In genomic region chr2:28978461-28978860, GRCm38 (mm10) we compare ENCODE assay signal across 23 mouse cellular contexts.
A peak's percentile ranks its signal among the peaks of the same experiment; 100 is the strongest.
DNase-seq lines count a peak whose midpoint lies in the region; ATAC-seq and TF ChIP-seq lines count a peak whose summit lies in the region.
"Had no signal": no experiment of that assay in that cellular context is flagged by ENCODE, and none has a peak within 500 bp of the region (broad histone marks: within the 10 kb centered on the region; RNA-seq: fewer than 3 reads in every experiment).

No protein-coding gene starts in this region.

- no peak overlapping the region for H3K27ac ChIP-seq in embryonic facial prominence, embryonic 13.5 days
- no peak overlapping the region for H3K27ac ChIP-seq in embryonic facial prominence, embryonic 10.5 days (replicated peaks)
- H3K27ac ChIP-seq in hindbrain, embryonic 13.5 days = no peak overlapping the region
- H3K27ac ChIP-seq in hindbrain, embryonic 14.5 days = no peak overlapping the region
- H3K27ac ChIP-seq in midbrain, embryonic 16.5 days (ENCODE audit: low read length) = no peak overlapping the region
- no peak overlapping the region for H3K27ac ChIP-seq in midbrain, embryonic 10.5 days (replicated peaks)
- H3K27ac ChIP-seq: forebrain, embryonic 15.5 days; heart, adult 2 months; heart, embryonic 10.5 days; heart, embryonic 13.5 days; intestine, embryonic 15.5 days had no signal

- no peak overlapping the region for H3K4me2 ChIP-seq in embryonic facial prominence, embryonic 13.5 days
- H3K4me2 ChIP-seq in hindbrain, embryonic 13.5 days = no peak overlapping the region
- no peak overlapping the region for H3K4me2 ChIP-seq in hindbrain, embryonic 14.5 days (replicated peaks)
- H3K4me2 ChIP-seq in midbrain, embryonic 16.5 days (ENCODE audit: low read length) = no peak overlapping the region
- H3K4me2 ChIP-seq: forebrain, embryonic 15.5 days; heart, embryonic 13.5 days; intestine, embryonic 15.5 days had no signal

- peaks cover 21% of the 10 kb centered on the region for H3K4me1 ChIP-seq in embryonic facial prominence, embryonic 13.5 days
- H3K4me1 ChIP-seq in embryonic facial prominence, embryonic 10.5 days = peaks cover 43% of the 10 kb centered on the region
- H3K4me1 ChIP-seq in hindbrain, embryonic 13.5 days (replicated peaks) = peaks cover 52% of the 10 kb centered on the region
- no peaks in the 10 kb centered on the region; the same call in none of the 2 replicates for H3K4me1 ChIP-seq in hindbrain, embryonic 14.5 days (replicated peaks; ENCODE audit: control insufficient read depth, insufficient read depth, low read length)
- H3K4me1 ChIP-seq in midbrain, embryonic 16.5 days (ENCODE audit: control insufficient read depth, insufficient read depth, low read length) = peaks cover 4% of the 10 kb centered on the region
- peaks cover 33% of the 10 kb centered on the region for H3K4me1 ChIP-seq in midbrain, embryonic 10.5 days

- TF ChIP-seq CTCF in brain, embryonic 14.5 days (IDR thresholded peaks at IDR 0.05; ENCODE audit: borderline replicate concordance, extremely low read depth, insufficient read depth, insufficient read length) = no peak

- ATAC-seq in embryonic facial prominence, embryonic 13.5 days (ENCODE audit: insufficient number of reproducible peaks, insufficient read depth, low FRiP score, low TSS enrichment, low read depth) = no peak
- ATAC-seq in hindbrain, embryonic 13.5 days (ENCODE audit: low FRiP score) = no peak
- ATAC-seq in hindbrain, embryonic 14.5 days (ENCODE audit: low FRiP score) = no peak
- ATAC-seq in midbrain, embryonic 16.5 days = no peak; the same call in 1 of the 2 replicates
- ATAC-seq: forebrain, embryonic 15.5 days; hindbrain, embryonic 16.5 days; intestine, embryonic 15.5 days had no signal

- H3K4me3 ChIP-seq in embryonic facial prominence, embryonic 13.5 days = no peak overlapping the region
- H3K4me3 ChIP-seq in embryonic facial prominence, embryonic 10.5 days = no peak overlapping the region
- no peak overlapping the region for H3K4me3 ChIP-seq in hindbrain, embryonic 13.5 days
- no peak overlapping the region for H3K4me3 ChIP-seq in hindbrain, embryonic 14.5 days (replicated peaks; ENCODE audit: low read length)
- no peak overlapping the region for H3K4me3 ChIP-seq in midbrain, embryonic 16.5 days (ENCODE audit: low read depth, low read length)
- H3K4me3 ChIP-seq in midbrain, embryonic 10.5 days = no peak overlapping the region
- H3K4me3 ChIP-seq: forebrain, embryonic 15.5 days; heart, adult 2 months; heart, embryonic 10.5 days; heart, embryonic 13.5 days; intestine, embryonic 15.5 days had no signal

- WGBS in embryonic facial prominence, embryonic 13.5 days = 43% methylated on average over 4 of the region's 4 CpGs
- 72% methylated on average over 4 of the region's 4 CpGs for WGBS in embryonic facial prominence, embryonic 10.5 days
- WGBS in hindbrain, embryonic 13.5 days = 63% methylated on average over 4 of the region's 4 CpGs
- WGBS in hindbrain, embryonic 14.5 days = 65% methylated on average over 4 of the region's 4 CpGs
- WGBS in midbrain, embryonic 16.5 days = 65% methylated on average over 4 of the region's 4 CpGs
- WGBS in midbrain, embryonic 10.5 days = 84% methylated on average over 4 of the region's 4 CpGs

- peaks cover 48% of the 10 kb centered on the region for H3K27me3 ChIP-seq in embryonic facial prominence, embryonic 13.5 days
- peaks cover 86% of the 10 kb centered on the region for H3K27me3 ChIP-seq in embryonic facial prominence, embryonic 10.5 days (replicated peaks; ENCODE audit: low read depth, poor library complexity, severe bottlenecking)
- H3K27me3 ChIP-seq in hindbrain, embryonic 13.5 days = peaks cover 77% of the 10 kb centered on the region
- H3K27me3 ChIP-seq in hindbrain, embryonic 14.5 days (ENCODE audit: control insufficient read depth, insufficient read depth, low read length) = peaks cover 24% of the 10 kb centered on the region
- peaks cover 11% of the 10 kb centered on the region for H3K27me3 ChIP-seq in midbrain, embryonic 16.5 days (ENCODE audit: control insufficient read depth, insufficient read depth, low read depth, low read length)
- peaks cover 66% of the 10 kb centered on the region for H3K27me3 ChIP-seq in midbrain, embryonic 10.5 days (ENCODE audit: low read depth, poor library complexity, severe bottlenecking)
- H3K27me3 ChIP-seq: intestine, embryonic 15.5 days had no signal

- H3K36me3 ChIP-seq in embryonic facial prominence, embryonic 13.5 days = no peaks in the 10 kb centered on the region
- no peaks in the 10 kb centered on the region for H3K36me3 ChIP-seq in embryonic facial prominence, embryonic 10.5 days (replicated peaks)
- H3K36me3 ChIP-seq in hindbrain, embryonic 13.5 days = no peaks in the 10 kb centered on the region
- H3K36me3 ChIP-seq in hindbrain, embryonic 14.5 days (replicated peaks; ENCODE audit: control insufficient read depth, insufficient read depth) = no peaks in the 10 kb centered on the region
- no peaks in the 10 kb centered on the region for H3K36me3 ChIP-seq in midbrain, embryonic 16.5 days (ENCODE audit: control insufficient read depth, insufficient read depth, low read length)
- no peaks in the 10 kb centered on the region for H3K36me3 ChIP-seq in midbrain, embryonic 10.5 days
- H3K36me3 ChIP-seq: forebrain, embryonic 15.5 days; heart, embryonic 10.5 days; heart, embryonic 13.5 days; intestine, embryonic 15.5 days had no signal

- 0 out of 2 replicates have a peak overlapping the region, but pooled peaks have one; percentile 36 for H3K9ac ChIP-seq in embryonic facial prominence, embryonic 13.5 days
- H3K9ac ChIP-seq in hindbrain, embryonic 13.5 days = 0 out of 2 replicates have a peak overlapping the region, but pooled peaks have one; percentile 26
- no peak overlapping the region for H3K9ac ChIP-seq in hindbrain, embryonic 14.5 days
- 0 out of 2 replicates have a peak overlapping the region, but pooled peaks have one; percentile 10 for H3K9ac ChIP-seq in midbrain, embryonic 16.5 days (ENCODE audit: low read depth, low read length)
- H3K9ac ChIP-seq: forebrain, embryonic 15.5 days; heart, embryonic 13.5 days; intestine, embryonic 15.5 days had no signal

- TF ChIP-seq POLR2A in brain, embryonic 14.5 days (IDR thresholded peaks at IDR 0.05; ENCODE audit: borderline replicate concordance, extremely low read depth, insufficient read depth, insufficient read length, poor library complexity, severe bottlenecking) = no peak

- H3K9me3 ChIP-seq in embryonic facial prominence, embryonic 13.5 days = no peaks in the 10 kb centered on the region
- H3K9me3 ChIP-seq in embryonic facial prominence, embryonic 10.5 days = no peaks in the 10 kb centered on the region
- no peaks in the 10 kb centered on the region for H3K9me3 ChIP-seq in hindbrain, embryonic 13.5 days
- no peaks in the 10 kb centered on the region for H3K9me3 ChIP-seq in hindbrain, embryonic 14.5 days (ENCODE audit: control insufficient read depth, low read length)
- no peaks in the 10 kb centered on the region for H3K9me3 ChIP-seq in midbrain, embryonic 16.5 days (replicated peaks; ENCODE audit: control insufficient read depth, low read length, poor library complexity, severe bottlenecking)
- H3K9me3 ChIP-seq in midbrain, embryonic 10.5 days (replicated peaks) = no peaks in the 10 kb centered on the region
- H3K9me3 ChIP-seq: forebrain, embryonic 15.5 days; heart, embryonic 10.5 days; heart, embryonic 13.5 days; intestine, embryonic 15.5 days had no signal

- no peak for DNase-seq in embryonic facial prominence, embryonic 10.5 days (ENCODE audit: low spot score)
- no peak for DNase-seq in hindbrain, embryonic 14.5 days (ENCODE audit: low spot score)
- DNase-seq in midbrain, embryonic 10.5 days (ENCODE audit: low spot score) = no peak
- DNase-seq in brain, embryonic 14.5 days (ENCODE audit: low read depth) = peak; percentile 67
- DNase-seq in heart, adult 11 months = no peak
- DNase-seq: adrenal gland, postnatal 10 days; adrenal gland, postnatal 36 days; cerebellum, adult 11 months; cerebellum, adult 2 months; cerebellum, adult 9-11 months; cerebellum, postnatal 25 days; gastrocnemius, postnatal 25 days; heart, adult 2 months; heart, postnatal 14 days; heart, postnatal 4 days had no signal
